ENCODE assay signal across 7 mouse cellular contexts in genomic region chr7:102076714-102077296, GRCm38 (mm10). TPM values are rescaled to one million over a fixed set of nuclear protein-coding genes. Genes with fewer than 3 reads are reported as not detected.
A peak's percentile ranks its signal among the peaks of the same experiment; 100 is the strongest.
DNase-seq lines count a peak whose midpoint lies in the region; ATAC-seq and TF ChIP-seq lines count a peak whose summit lies in the region.

No protein-coding gene starts in this region.

- H3K4me3 ChIP-seq in left cerebral cortex, adult 2 months, result no peak overlapping the region

- peak; percentile 71 for TF ChIP-seq CTCF in left cerebral cortex, adult 2 months (IDR thresholded peaks at IDR 0.05)

- H3K27ac ChIP-seq in left cerebral cortex, adult 2 months, result no peak overlapping the region

- intact Hi-C loops in left cerebral cortex, adult 2 months (cut with DNase I), result loop anchor here (5.0 kb wide), 1 partner anchor 420 kb away; no protein-coding TSS in a partner anchor
- intact Hi-C loops in left cerebral cortex, postnatal 25 days (cut with DNase I), result loop anchor here (1.0 to 5.0 kb wide), 3 partner anchors 78 to 425 kb away; no protein-coding TSS in a partner anchor

- DNase-seq in left cerebral cortex, adult 2 months (ENCODE audit: extremely low spot score in 1 of 2, low spot score in 2 of 2), result no peak
- no peak for DNase-seq in left cerebral cortex, postnatal 25 days (ENCODE audit: low spot score in 2 of 2)
- peak; percentile 71 for DNase-seq in ZHBTc4 (ENCODE audit: low read depth, low spot score)
- DNase-seq in retina, postnatal 1 day, result peak; percentile 28
- DNase-seq in right cerebral cortex, postnatal 25 days, result no peak
- DNase-seq in gastrocnemius, postnatal 25 days, result no peak

- peak; percentile 50; the same call in 1 of the 2 replicates for ATAC-seq in granulocyte monocyte progenitor cell, adult 5-6 weeks (replicated peaks; ENCODE audit: poor library complexity, severe bottlenecking)

RNA-seq across cellular contexts. Expression of gene Trpc2, which starts 6.1 kb away (rescaled TPM):
- total RNA-seq in left cerebral cortex, adult 2 months (2021), result under 1 TPM in 1 of 2 experiments, not detected in 1; 0.91 TPM
- under 1 TPM; 0.21 to 0.69 TPM for total RNA-seq in left cerebral cortex, postnatal 25 days (2021)
- not detected in 2 replicates for total RNA-seq in granulocyte monocyte progenitor cell, adult 5-6 weeks (2014; fragmentation: Nextera tagmentation)
- not detected in 2 replicates for total RNA-seq in granulocyte monocyte progenitor cell, adult 5-6 weeks (2017)
- 1 to 10 TPM in 1 of 2 experiments, under 1 TPM in 1; 0.43 to 1.1 TPM for total RNA-seq in gastrocnemius, postnatal 25 days (2021)

RNA-seq across cellular contexts. Expression of gene Xntrpc, which starts 11.3 kb away (rescaled TPM):
- 1 to 10 TPM; 2.6 to 3.0 TPM for total RNA-seq in left cerebral cortex, adult 2 months (2021)
- total RNA-seq in left cerebral cortex, postnatal 25 days (2021), result 1 to 10 TPM; 1.4 to 3.3 TPM
- 1.8 and 3.4 TPM in 2 replicates for total RNA-seq in granulocyte monocyte progenitor cell, adult 5-6 weeks (2014; fragmentation: Nextera tagmentation)
- 1.5 and 2.3 TPM in 2 replicates for total RNA-seq in granulocyte monocyte progenitor cell, adult 5-6 weeks (2017)
- under 1 TPM in 1 of 2 experiments, not detected in 1; 0.80 TPM for total RNA-seq in gastrocnemius, postnatal 25 days (2021)

RNA-seq across cellular contexts. Expression of gene Xndc1, which starts 11.5 kb away (rescaled TPM):
- total RNA-seq in left cerebral cortex, adult 2 months (2021), result 10 to 100 TPM; 25.6 to 28.2 TPM
- 10 to 100 TPM; 22.5 to 24.6 TPM for total RNA-seq in left cerebral cortex, postnatal 25 days (2021)
- 56.6 and 64.4 TPM in 2 replicates for total RNA-seq in granulocyte monocyte progenitor cell, adult 5-6 weeks (2014; fragmentation: Nextera tagmentation)
- total RNA-seq in granulocyte monocyte progenitor cell, adult 5-6 weeks (2017), result 17.0 and 23.2 TPM in 2 replicates
- 1 to 10 TPM; 4.5 to 5.1 TPM for total RNA-seq in gastrocnemius, postnatal 25 days (2021)

RNA-seq across cellular contexts. Expression of gene Rnf121, which starts 11.5 kb away (rescaled TPM):
- total RNA-seq in left cerebral cortex, adult 2 months (2021), result 10 to 100 TPM; 51.1 to 53.9 TPM
- 10 to 100 TPM; 45.0 to 48.1 TPM for total RNA-seq in left cerebral cortex, postnatal 25 days (2021)
- total RNA-seq in granulocyte monocyte progenitor cell, adult 5-6 weeks (2014; fragmentation: Nextera tagmentation), result 11.2 and 13.2 TPM in 2 replicates
- 12.0 and 13.1 TPM in 2 replicates for total RNA-seq in granulocyte monocyte progenitor cell, adult 5-6 weeks (2017)
- 10 to 100 TPM; 22.4 to 24.2 TPM for total RNA-seq in gastrocnemius, postnatal 25 days (2021)

RNA-seq across cellular contexts. Expression of gene Art1, which starts 24.7 kb away (rescaled TPM):
- total RNA-seq in left cerebral cortex, adult 2 months (2021), result not detected
- total RNA-seq in left cerebral cortex, postnatal 25 days (2021), result not detected
- not detected in 2 replicates for total RNA-seq in granulocyte monocyte progenitor cell, adult 5-6 weeks (2014; fragmentation: Nextera tagmentation)
- 0.67 TPM in 1 of 2 replicates, not detected in the other for total RNA-seq in granulocyte monocyte progenitor cell, adult 5-6 weeks (2017)
- total RNA-seq in gastrocnemius, postnatal 25 days (2021), result 100 to 1,000 TPM; 383 to 418 TPM

Comparison
In these comparisons a context has a peak if more than half of its experiments do, and no peak if none do; other contexts are left out.
1. DNase-seq: peak in ZHBTc4 (single experiment) and retina, postnatal 1 day (single experiment); none in left cerebral cortex, adult 2 months (0 of 2), left cerebral cortex, postnatal 25 days (0 of 2), right cerebral cortex, postnatal 25 days (single experiment) and gastrocnemius, postnatal 25 days (single experiment).